Mouse (Mus musculus): ENCODE measurements around the gene 9030025P20Rik.

- TF ChIP-seq CTCF (IDR thresholded peaks at IDR 0.05; ENCODE audit: low read depth) (no peak), EP300 (IDR thresholded peaks at IDR 0.05; ENCODE audit: low read depth) (no peak)
Observed at GRCm38 (mm10) chr17:14944551-14944950, 33.7 kb upstream of the 9030025P20Rik start.

All from liver, embryonic 14.5 days (tissue).